Mouse (Mus musculus) liver, embryonic 14.5 days (tissue): Measurements from ENCODE around the gene Tubg2. TPM values are rescaled to one million over a fixed set of nuclear protein-coding genes. Genes with fewer than 3 reads are reported as not detected.

Experiments used
- ATAC-seq: fragments of 200-750 bp; cut with Nextera tagmentation; 2 replicates; pipeline ENCODE4 v1.8.0; 2017; ENCODE audit warnings: moderate number of reproducible peaks, mild to moderate bottlenecking, moderate library complexity; ENCODE audit not compliant: insufficient read depth
- DNase-seq, 3 experiments: peaks; one replicate each; pipeline ENCODE4 v3.0.0-alpha.2; 2012 to 2013; ENCODE audit warnings: low read depth in 3 of 3, low spot score in 3 of 3
- H3K27ac ChIP-seq: fragments of 300-500 bp; sonication (generic); 2 replicates; pipeline ENCODE4 v1.5.1; 2014; ENCODE audit warnings: moderate library complexity, mild to moderate bottlenecking, control low read depth, inconsistent platforms
- H3K27me3 ChIP-seq: fragments of 300-500 bp; sonication (generic); 2 replicates; pipeline ENCODE4 v1.6.1; 2014; ENCODE audit warnings: mild to moderate bottlenecking, low read length, moderate library complexity; ENCODE audit not compliant: control insufficient read depth, insufficient read depth
- H3K36me3 ChIP-seq: fragments of 300-500 bp; sonication (generic); replicated peaks from 2 replicates; pipeline ENCODE4 v1.6.1; 2014; ENCODE audit warnings: low read depth; ENCODE audit not compliant: control insufficient read depth, insufficient read depth
- H3K4me1 ChIP-seq, 2 experiments: fragments of 200-500 bp in 1 of 2; fragments of 300-500 bp in 1 of 2; sonication (generic) in 1 of 2; replicated peaks; 2 replicates each; pipeline ENCODE4 v1.6.1; 2012 to 2014; ENCODE audit warnings: antibody characterized with exemption in 1 of 2, inconsistent platforms in 1 of 2, low read length in 1 of 2; ENCODE audit not compliant: control insufficient read depth in 2 of 2, insufficient read depth in 2 of 2
- H3K4me2 ChIP-seq: fragments of 300-500 bp; sonication (generic); 2 replicates; pipeline ENCODE4 v1.6.1; 2014; ENCODE audit warnings: low read depth, mild to moderate bottlenecking, control low read depth, moderate library complexity
- H3K4me3 ChIP-seq, 2 experiments: fragments of 200-500 bp in 1 of 2; fragments of 300-500 bp in 1 of 2; sonication (generic) in 1 of 2; 2 replicates each; pipeline ENCODE4 v1.5.1; 2012 to 2014; ENCODE audit warnings: low read depth in 2 of 2, low read length in 2 of 2, mild to moderate bottlenecking in 2 of 2, control low read depth in 1 of 2, inconsistent platforms in 1 of 2, moderate library complexity in 1 of 2; ENCODE audit not compliant: insufficient read depth in 1 of 2
- H3K9ac ChIP-seq: fragments of 300-500 bp; sonication (generic); replicated peaks from 2 replicates; pipeline ENCODE4 v1.6.1; 2014; ENCODE audit warnings: mild to moderate bottlenecking, control low read depth, moderate library complexity
- H3K9me3 ChIP-seq: fragments of 300-500 bp; sonication (generic); 2 replicates; pipeline ENCODE4 v1.6.1; 2016; ENCODE audit warnings: low read length, mixed read lengths; ENCODE audit not compliant: control insufficient read depth
- CTCF ChIP-seq: IDR thresholded peaks from 2 replicates; pipeline ENCODE4 v1.5.1; 2016; ENCODE audit warnings: antibody characterized with exemption, low read depth, control low read depth
- EP300 ChIP-seq: IDR thresholded peaks from 2 replicates; pipeline ENCODE4 v1.6.1; 2016; ENCODE audit warnings: antibody characterized with exemption, low read depth
- WGBS: fragments of 180-500 bp; shearing (Covaris S2); extraction: QIAGEN DNeasy Blood & Tissue Kit; methylation state at CpG from one replicate; pipeline ENCODE4 v1.1.7; 2014; ENCODE audit not compliant: insufficient replicate concordance; 5-methylcytosine and 5-hydroxymethylcytosine counted together
- polyA plus RNA-seq, 2 experiments: library from polyadenylated mRNA; depleted of rRNA in 1 of 2; stranded (reverse) in 1 of 2; unstranded in 1 of 2; fragments of >200 nt; fragmentation: Nextera tagmentation in 1 of 2; extraction: Ambion mirVana in 1 of 2; gene quantifications; 2 replicates each; pipeline versions ENCODE4 v1.2.1 to v1.2.3; 2012 to 2014

Tubg2 gene
- polyA plus RNA-seq, 2 experiments, result 0.13 TPM; not detected in 1

GRCm38 (mm10) chr11:101130056-101130756 lies 25.5 kb upstream of the Tubg2 start:
- DNase-seq, result no peak
- 29% methylated on average over 18 of the region's 18 CpGs for WGBS
- no peak overlapping the region for H3K9ac ChIP-seq

GRCm38 (mm10) chr11:101131187-101131586 lies 24.5 kb upstream of the Tubg2 start:
- H3K27me3 ChIP-seq, result no peaks in the 10 kb centered on the region
- no peak overlapping the region for H3K4me2 ChIP-seq
- no peaks in the 10 kb centered on the region; the same call in 1 of the 2 replicates for H3K9me3 ChIP-seq
- H3K27ac ChIP-seq, result no peak overlapping the region
- no peak for DNase-seq
- no peak overlapping the region for H3K4me3 ChIP-seq
- H3K9ac ChIP-seq, result no peak overlapping the region
- TF ChIP-seq CTCF (no peak), EP300 (no peak)
- peaks cover 2 to 15% of the 10 kb centered on the region in 2 experiments; a peak in 2 of 4 replicates for H3K4me1 ChIP-seq
- no peak for ATAC-seq
- peaks cover 6% of the 10 kb centered on the region; the same call in 1 of the 2 replicates for H3K36me3 ChIP-seq
- WGBS, result 51% methylated on average over 2 of the region's 2 CpGs

More at GRCm38 (mm10) chr11:101130056-101130756, 25.5 kb upstream of the Tubg2 start:
- Histone ChIP-seq H3K9me3 (no peaks in the 10 kb centered on the region; the same call in 1 of the 2 replicates), H3K4me2 (no peak overlapping the region), H3K4me1 (peaks cover 2 to 15% of the 10 kb centered on the region in 2 experiments; a peak in 2 of 4 replicates), H3K36me3 (peaks cover 9% of the 10 kb centered on the region; the same call in 1 of the 2 replicates), H3K4me3 (no peak overlapping the region), H3K27me3 (no peaks in the 10 kb centered on the region), H3K27ac (no peak overlapping the region)
- TF ChIP-seq CTCF, result no peak
- TF ChIP-seq EP300, result no peak
- ATAC-seq, result no peak

- no peak overlapping the region for H3K4me3 ChIP-seq
- H3K9ac ChIP-seq, result no peak overlapping the region
- no peaks in the 10 kb centered on the region; the same call in 1 of the 2 replicates for H3K9me3 ChIP-seq
- no peaks in the 10 kb centered on the region for H3K27me3 ChIP-seq
- no peak overlapping the region for H3K4me2 ChIP-seq
- 82% methylated on average over 6 of the region's 6 CpGs for WGBS
- DNase-seq (no peak), ATAC-seq (no peak)
- H3K4me1 ChIP-seq, result peaks cover 2 to 15% of the 10 kb centered on the region in 2 experiments; a peak in 2 of 4 replicates
- 0 out of 2 replicates have a peak, but pooled peaks cover under 1% of the 10 kb centered on the region for H3K36me3 ChIP-seq
- no peak overlapping the region for H3K27ac ChIP-seq
- no peak for TF ChIP-seq EP300
- TF ChIP-seq CTCF, result peak; percentile 71
Measured at GRCm38 (mm10) chr11:101131701-101132100, 24.0 kb upstream of the Tubg2 start.

- no peak for ATAC-seq
- WGBS, result 19% methylated on average over 12 of the region's 12 CpGs
- Histone ChIP-seq H3K4me1 (peaks cover 2 to 15% of the 10 kb centered on the region in 2 experiments; a peak in 2 of 4 replicates), H3K27me3 (no peaks in the 10 kb centered on the region; the same call in 1 of the 2 replicates), H3K4me2 (no peak overlapping the region), H3K27ac (no peak overlapping the region), H3K9me3 (no peaks in the 10 kb centered on the region; the same call in 1 of the 2 replicates), H3K9ac (no peak overlapping the region), H3K4me3 (no peak overlapping the region), H3K36me3 (no peaks in the 10 kb centered on the region)
- no peak for DNase-seq
- TF ChIP-seq CTCF, result no peak
- no peak for TF ChIP-seq EP300
Measured at GRCm38 (mm10) chr11:101133037-101133436, 22.7 kb upstream of the Tubg2 start.

GRCm38 (mm10) chr11:101134217-101134865 lies 21.4 kb upstream of the Tubg2 start:
- H3K4me2 ChIP-seq, result no peak overlapping the region
- ATAC-seq (no peak), DNase-seq (no peak)
- H3K9me3 ChIP-seq, result no peaks in the 10 kb centered on the region; the same call in 1 of the 2 replicates
- 74% methylated on average over 13 of the region's 13 CpGs for WGBS
- TF ChIP-seq EP300 (no peak), CTCF (no peak)
- H3K36me3 ChIP-seq, result no peaks in the 10 kb centered on the region
- no peaks in the 10 kb centered on the region; the same call in none of the 2 replicates for H3K27me3 ChIP-seq
- H3K4me3 ChIP-seq, result no peak overlapping the region
- H3K4me1 ChIP-seq, result peaks cover 2 to 17% of the 10 kb centered on the region in 2 experiments; a peak in 2 of 4 replicates
- no peak overlapping the region for H3K27ac ChIP-seq
- H3K9ac ChIP-seq, result no peak overlapping the region
